ENCODE assay signal across 10 mouse cellular contexts in genomic region chr4:70449668-70450067, GRCm38 (mm10). TPM values are rescaled to one million over a fixed set of nuclear protein-coding genes. Genes with fewer than 3 reads are reported as not detected.
A peak's percentile ranks its signal among the peaks of the same experiment; 100 is the strongest.
DNase-seq lines count a peak whose midpoint lies in the region; ATAC-seq and TF ChIP-seq lines count a peak whose summit lies in the region.
"Had no signal": no experiment of that assay in that cellular context is flagged by ENCODE, and none has a peak within 500 bp of the region (broad histone marks: within the 10 kb centered on the region; RNA-seq: fewer than 3 reads in every experiment).

No protein-coding gene starts in this region.

- ATAC-seq in lung, postnatal 0 days: no peak
- ATAC-seq in Patski: no peak

- CTCF ChIA-PET in Patski (lab: Charles Lee): no interaction called here

- H3K4me1 ChIP-seq in cerebellum, adult 2 months (ENCODE audit: control insufficient read depth, insufficient read depth, low read length): no peaks in the 10 kb centered on the region
- H3K4me1 ChIP-seq in lung, postnatal 0 days (ENCODE audit: insufficient read depth, low read depth, low read length): no peaks in the 10 kb centered on the region
- H3K4me1 ChIP-seq: forebrain, embryonic 10.5 days had no signal

- H3K9me3 ChIP-seq in lung, postnatal 0 days (ENCODE audit: low read length): no peaks in the 10 kb centered on the region
- H3K9me3 ChIP-seq: forebrain, embryonic 10.5 days had no signal

- WGBS in cerebellum, adult 2 months: 94% methylated on average over 1 of the region's 1 CpGs
- 91% methylated on average over 1 of the region's 1 CpGs for WGBS in lung, postnatal 0 days

- no peak overlapping the region for H3K9ac ChIP-seq in lung, postnatal 0 days (replicated peaks; ENCODE audit: low read depth)

- H3K4me2 ChIP-seq in lung, postnatal 0 days (replicated peaks; ENCODE audit: low read depth, low read length): no peak overlapping the region

- in situ Hi-C loops in Patski (cut with MboI; ENCODE audit: low pct_unique_long_range_greater_than_20kb): no loop called here

- no peak for TF ChIP-seq POLR2A in cerebellum, adult 2 months (IDR thresholded peaks at IDR 0.05; ENCODE audit: borderline replicate concordance, insufficient read depth, low read length)

- POLR2A ChIA-PET in Patski (lab: Charles Lee): no interaction called here

- TF ChIP-seq CTCF in cerebellum, adult 2 months (IDR thresholded peaks at IDR 0.05; ENCODE audit: borderline replicate concordance, insufficient read depth, low read depth, low read length): peak; percentile 13; the same call in 1 of the 2 replicates
- TF ChIP-seq CTCF in lung, postnatal 0 days (IDR thresholded peaks at IDR 0.05): peak; percentile 38; the same call in 1 of the 2 replicates
- peak; percentile 57 for TF ChIP-seq CTCF in Patski (IDR thresholded peaks at IDR 0.05)

- H3K36me3 ChIP-seq in lung, postnatal 0 days (ENCODE audit: insufficient read depth, low read length): no peaks in the 10 kb centered on the region
- H3K36me3 ChIP-seq in splenic B cell, adult 2 months (ENCODE audit: control insufficient read depth, insufficient read depth, low read length, poor library complexity, severe bottlenecking): no peaks in the 10 kb centered on the region

- H3K4me3 ChIP-seq in cerebellum, adult 2 months (replicated peaks; ENCODE audit: insufficient read depth, low read depth, low read length): no peak overlapping the region
- no peak overlapping the region for H3K4me3 ChIP-seq in lung, postnatal 0 days (ENCODE audit: low read depth, low read length)
- H3K4me3 ChIP-seq: forebrain, embryonic 10.5 days had no signal

- no peak for TF ChIP-seq EP300 in lung, postnatal 0 days (IDR thresholded peaks at IDR 0.05)

- H3K27me3 ChIP-seq in cerebellum, adult 2 months (ENCODE audit: control insufficient read depth, insufficient read depth, low read length): no peaks in the 10 kb centered on the region
- no peaks in the 10 kb centered on the region for H3K27me3 ChIP-seq in lung, postnatal 0 days (replicated peaks; ENCODE audit: insufficient read depth, low read length)
- H3K27me3 ChIP-seq in Patski: no peaks in the 10 kb centered on the region
- H3K27me3 ChIP-seq in splenic B cell, adult 2 months (ENCODE audit: control insufficient read depth, insufficient read depth, low read length, poor library complexity, severe bottlenecking): no peaks in the 10 kb centered on the region

- no peak for DNase-seq in cerebellum, adult 2 months
- DNase-seq in cerebellum, adult 11-12 months: no peak
- DNase-seq in lung, postnatal 0 days (ENCODE audit: low spot score): no peak
- DNase-seq in lung, postnatal 4 days: no peak
- DNase-seq in Patski (ENCODE audit: low read depth, low spot score) (no peak), adipocyte (ENCODE audit: low spot score) (no peak)
- DNase-seq in splenic B cell, adult 2 months (ENCODE audit: low read depth, low spot score): peak; percentile 28
- no peak for DNase-seq in urinary bladder, adult 18-20 months (ENCODE audit: low spot score in 2 of 2)
- DNase-seq: gastrocnemius, postnatal 10 days had no signal

- H3K27ac ChIP-seq in cerebellum, adult 2 months (ENCODE audit: insufficient read depth, low read length): no peak overlapping the region
- H3K27ac ChIP-seq in lung, postnatal 0 days (ENCODE audit: low read length): no peak overlapping the region
- H3K27ac ChIP-seq: forebrain, embryonic 10.5 days had no signal

RNA-seq across cellular contexts. Expression of gene Cdk5rap2, which starts 39.4 kb away (rescaled TPM):
- polyA plus RNA-seq in cerebellum, adult 2 months (2012; rRNA removed): 18.3 and 20.4 TPM in 2 replicates
- polyA plus RNA-seq in lung, postnatal 0 days (2015; fragmentation: Nextera tagmentation; extraction: Ambion mirVana): 3.4 and 3.8 TPM in 2 replicates
- 36.3 TPM for polyA plus RNA-seq in Patski (2021)
